In genomic region chr3:136871772-136872532, GRCm38 (mm10) we compare ENCODE assay signal across 11 mouse cellular contexts.
A peak's percentile ranks its signal among the peaks of the same experiment; 100 is the strongest.
DNase-seq lines count a peak whose midpoint lies in the region; ATAC-seq lines count a peak whose summit lies in the region.
"Had no signal": no experiment of that assay in that cellular context is flagged by ENCODE, and none has a peak within 500 bp of the region (broad histone marks: within the 10 kb centered on the region; RNA-seq: fewer than 3 reads in every experiment).

No protein-coding gene starts in this region.

- WGBS in forebrain, embryonic 15.5 days: 48% methylated on average over 14 of the region's 14 CpGs
- whole genome bisulfite sequencing in kidney, embryonic 16.5 days: 25% methylated on average over 14 of the region's 14 CpGs

- no peak overlapping the region for H3K4me3 ChIP-seq in forebrain, embryonic 15.5 days
- H3K4me3 ChIP-seq in kidney, embryonic 16.5 days (ENCODE audit: low read length): no peak overlapping the region

- no peak overlapping the region for H3K27ac ChIP-seq in forebrain, embryonic 15.5 days (replicated peaks)
- no peak overlapping the region for H3K27ac ChIP-seq in kidney, embryonic 16.5 days (ENCODE audit: low read length)
- H3K27ac ChIP-seq: macrophage had no signal

- H3K4me1 ChIP-seq in forebrain, embryonic 15.5 days: peaks cover 30% of the 10 kb centered on the region
- H3K4me1 ChIP-seq in kidney, embryonic 16.5 days (ENCODE audit: insufficient read depth, low read length): peaks cover 18% of the 10 kb centered on the region

- no peak for DNase-seq in frontal cortex, postnatal 25 days (ENCODE audit: low spot score in 2 of 2)
- peak; percentile 60 for DNase-seq in Muller cell, postnatal 12 days (ENCODE audit: inconsistent ontology term)
- DNase-seq in cerebellum, adult 8-10 months: no peak
- DNase-seq in layer of hippocampus, adult 9-10 months (ENCODE audit: low spot score): no peak
- DNase-seq: thymus, adult 2 months had no signal

- H3K27me3 ChIP-seq in forebrain, embryonic 15.5 days: no peaks in the 10 kb centered on the region
- H3K27me3 ChIP-seq in kidney, embryonic 16.5 days (ENCODE audit: insufficient read depth, low read length): no peaks in the 10 kb centered on the region
- H3K27me3 ChIP-seq: CH12.LX had no signal

- peak; percentile 32; the same call in 1 of the 2 replicates for ATAC-seq in frontal cortex, adult (ENCODE audit: low TSS enrichment)
- peak; percentile 78 for ATAC-seq in forebrain, embryonic 15.5 days (replicated peaks)
- peak; percentile 71 for ATAC-seq in kidney, embryonic 16.5 days (ENCODE audit: low FRiP score, low TSS enrichment)
- ATAC-seq in erythroblast, adult 5-6 weeks (replicated peaks; ENCODE audit: low FRiP score, poor library complexity, severe bottlenecking): no peak

- H3K9me3 ChIP-seq in forebrain, embryonic 15.5 days: no peaks in the 10 kb centered on the region
- H3K9me3 ChIP-seq in kidney, embryonic 16.5 days (ENCODE audit: low read length): no peaks in the 10 kb centered on the region

- no peak overlapping the region for H3K9ac ChIP-seq in forebrain, embryonic 15.5 days (replicated peaks)
- H3K9ac ChIP-seq in kidney, embryonic 16.5 days (replicated peaks; ENCODE audit: low read length): no peak overlapping the region

- H3K4me2 ChIP-seq in forebrain, embryonic 15.5 days (replicated peaks): no peak overlapping the region
- no peak overlapping the region for H3K4me2 ChIP-seq in kidney, embryonic 16.5 days (replicated peaks; ENCODE audit: low read depth, low read length)

- no peaks in the 10 kb centered on the region for H3K36me3 ChIP-seq in forebrain, embryonic 15.5 days
- no peaks in the 10 kb centered on the region for H3K36me3 ChIP-seq in kidney, embryonic 16.5 days (ENCODE audit: insufficient read depth, low read length)
